Mouse (Mus musculus) left cerebral cortex, postnatal 25 days (tissue): ENCODE data around the gene Nupr1. TPM values are rescaled to one million over a fixed set of nuclear protein-coding genes. Genes with fewer than 3 reads are reported as not detected.

Source experiments
- DNase-seq, 2 experiments: peaks; one replicate each; pipeline ENCODE4 v3.0.0; 2022; ENCODE audit warnings: low spot score in 2 of 2, mixed read lengths in 1 of 2
- intact Hi-C: fragments of 180-260 bp; cut with DNase I; formaldehyde crosslinking; loops from one replicate; pipeline ENCODE4 v1.15.1; 2025
- total RNA-seq, 2 experiments: library from RNA; stranded (reverse); gene quantifications; 2 replicates each; pipeline ENCODE4 v1.2.3; 2021

The Nupr1 gene
- total RNA-seq, result 10 to 100 TPM; 15.7 to 22.1 TPM

GRCm38 (mm10) chr7:126630824-126631518 lies at the start of gene Nupr1:
Gene Nupr1, minus strand, starts transcription at chr7:126630861.
- intact Hi-C loops, result no loop called here
- DNase-seq, result no peak

- intact Hi-C loops, result no loop called here
- DNase-seq, result no peak
Observed at GRCm38 (mm10) chr7:126679683-126680082, 49.0 kb upstream of the Nupr1 start.

GRCm38 (mm10) chr7:126678545-126679341 lies 48.1 kb upstream of the Nupr1 start:
- DNase-seq, result no peak
- intact Hi-C loops, result no loop called here

GRCm38 (mm10) chr7:126676631-126677220 lies 46.1 kb upstream of the Nupr1 start:
- intact Hi-C loops, result no loop called here
- DNase-seq, result no peak

DNA sequence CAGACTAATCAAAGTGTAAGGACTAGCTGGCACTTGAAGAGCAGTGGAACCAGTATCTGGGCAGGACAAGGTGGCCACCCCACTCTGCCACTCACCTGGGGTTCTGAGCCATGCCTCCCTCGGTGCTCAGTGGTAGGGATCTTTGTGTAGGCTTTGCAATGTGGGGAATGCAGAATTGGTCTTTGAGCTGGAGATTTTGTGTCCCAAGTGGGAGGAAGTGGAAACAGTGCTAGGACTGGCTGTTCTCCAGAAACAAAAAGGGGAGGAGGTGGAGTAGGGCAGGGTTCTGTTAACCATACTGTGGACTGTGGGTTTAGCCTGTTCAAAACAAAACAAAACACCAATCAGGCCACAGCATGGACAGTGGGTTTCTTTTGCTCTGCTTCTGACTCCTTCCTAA lies 45.5 kb upstream of the Nupr1 start, which contains the start of gene Sult1a1:
Gene Sult1a1, minus strand, starts transcription at position 226 of the 400 bp plus-strand sequence.
- intact Hi-C loops, result no loop called here
- DNase-seq, result peak in 1 of 2 experiments; percentile 43

DNA sequence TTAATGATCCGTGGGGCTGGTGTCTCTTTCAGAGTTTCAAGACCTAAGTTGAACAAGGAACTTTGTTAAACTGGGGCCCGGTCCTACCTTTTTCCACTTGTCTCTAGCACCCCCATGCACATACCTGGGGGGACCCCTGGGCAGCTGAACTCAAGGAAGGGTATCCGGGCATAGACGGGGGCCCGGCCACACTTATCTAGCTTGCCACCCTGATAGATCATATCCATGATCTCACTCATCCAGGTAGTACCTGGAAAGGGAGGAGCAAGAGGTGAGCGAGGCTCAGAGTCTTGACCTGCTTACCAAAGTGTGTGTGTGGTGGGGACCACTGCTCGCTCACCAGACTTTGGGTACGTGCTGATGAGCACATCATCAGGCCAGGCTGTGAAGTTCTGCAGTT lies 44.4 kb upstream of the Nupr1 start:
- intact Hi-C loops, result no loop called here
- DNase-seq, result no peak

DNA sequence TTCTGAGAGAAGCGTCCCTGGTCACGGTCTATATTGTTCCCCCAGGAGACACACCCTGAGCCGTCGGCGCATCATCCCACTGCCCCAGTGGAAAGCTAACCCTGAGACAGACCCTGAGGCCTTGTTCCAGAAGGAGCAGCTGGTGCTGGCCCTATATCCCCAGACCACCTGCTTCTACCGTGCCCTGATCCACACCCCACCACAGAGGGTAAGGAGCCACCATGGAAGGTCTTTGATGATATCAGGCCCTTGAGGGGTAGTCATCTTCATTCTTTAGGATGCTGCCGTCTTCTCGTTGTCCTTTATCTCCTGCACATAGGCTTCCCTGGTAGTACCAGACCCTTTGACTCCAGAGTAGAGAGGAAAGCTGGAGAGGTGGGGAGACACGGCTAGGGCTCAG lies 41.5 kb upstream of the Nupr1 start:
- DNase-seq, result no peak

DNA sequence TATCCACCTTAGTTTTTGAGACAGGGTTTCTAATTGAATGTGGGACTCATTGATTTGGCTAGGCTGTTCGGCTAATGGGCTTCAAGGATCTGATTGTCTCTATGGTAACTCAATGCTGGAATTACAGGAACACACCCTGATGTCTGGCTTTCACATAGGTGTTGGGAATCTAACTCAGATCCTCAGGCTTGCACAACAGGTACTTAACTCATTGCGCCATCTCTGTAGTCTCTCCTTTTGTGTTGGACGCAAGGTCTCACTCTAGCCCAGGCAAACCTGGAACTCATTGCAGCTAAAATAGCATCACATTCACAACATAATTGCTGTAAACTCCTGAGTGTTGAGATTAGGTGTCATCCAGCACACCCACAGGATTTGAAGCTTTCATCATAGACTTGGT lies 39.5 kb upstream of the Nupr1 start:
- no peak for DNase-seq
- intact Hi-C loops, result no loop called here

More for the DNA sequence above, 41.5 kb upstream of the Nupr1 start:
- intact Hi-C loops, result no loop called here

- DNase-seq, result no peak
- intact Hi-C loops, result no loop called here
Observed at GRCm38 (mm10) chr7:126668452-126668851, 37.8 kb upstream of the Nupr1 start.

DNA sequence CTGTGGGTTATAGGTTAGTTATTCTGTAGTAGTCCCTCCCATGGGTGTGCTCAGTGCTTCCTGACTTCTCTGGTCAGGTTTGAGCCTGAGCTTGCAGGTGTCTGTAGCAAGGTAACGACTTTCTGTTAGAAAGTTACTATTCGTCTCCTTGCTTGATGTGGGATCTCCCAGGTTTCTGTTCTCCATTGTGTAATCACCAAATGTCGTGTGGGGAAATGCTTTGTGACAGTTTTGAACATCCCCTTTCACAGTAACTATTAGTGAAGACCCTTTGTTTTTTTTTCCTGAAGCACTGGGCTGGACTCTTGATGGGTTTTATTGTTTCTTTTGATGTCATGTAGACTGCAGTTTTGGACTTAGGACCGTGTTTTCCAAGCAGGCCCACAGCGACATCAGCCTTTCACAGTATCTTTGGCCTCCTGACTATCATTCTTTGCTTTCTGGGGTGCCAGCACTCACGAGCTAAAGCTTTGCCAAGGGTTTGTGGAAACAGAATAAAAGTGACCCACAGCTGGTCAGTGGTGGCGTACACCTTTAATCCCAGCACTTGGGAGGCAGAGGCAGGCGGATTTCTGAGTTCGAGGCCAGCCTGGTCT lies 36.9 kb upstream of the Nupr1 start:
- intact Hi-C loops, result no loop called here
- DNase-seq, result no peak

DNA sequence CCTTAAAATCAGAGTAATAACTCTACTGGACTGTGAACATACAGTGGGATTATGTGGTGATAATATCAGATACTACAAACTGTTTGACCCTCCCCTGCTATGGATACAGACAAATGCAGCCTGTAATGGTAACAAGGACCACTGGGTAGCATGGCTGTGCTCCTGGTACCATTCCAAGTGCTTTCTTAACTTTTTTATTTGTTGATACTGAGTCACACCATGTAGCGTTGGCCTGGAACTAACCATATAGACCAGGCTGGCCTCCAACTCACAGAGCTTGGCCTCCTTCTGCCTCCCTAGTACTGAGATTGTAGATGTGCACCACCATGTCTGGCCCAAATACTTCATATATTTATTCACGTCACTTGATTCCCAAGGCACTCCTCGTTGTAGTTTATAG lies 34.6 kb upstream of the Nupr1 start:
- intact Hi-C loops, result no loop called here
- DNase-seq, result no peak

DNA sequence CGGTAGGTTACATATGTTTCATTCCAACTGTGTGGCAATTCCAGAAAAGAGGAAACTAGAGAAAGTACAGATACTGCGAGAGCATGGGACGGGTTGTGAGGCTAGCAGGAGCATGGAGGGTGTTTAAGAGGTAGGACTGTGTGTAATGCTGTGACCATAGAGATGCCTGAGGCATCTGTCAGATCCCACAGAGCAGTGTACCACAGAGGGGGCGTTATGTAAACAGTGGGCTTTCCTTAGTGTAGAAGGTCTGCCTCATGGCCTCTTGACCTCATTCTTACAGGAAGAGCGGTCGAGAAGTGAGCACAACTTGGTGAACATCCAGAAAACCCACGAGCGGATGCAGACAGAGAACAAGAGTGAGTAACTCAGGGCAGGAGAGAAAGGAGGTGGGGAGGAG lies 33.0 kb upstream of the Nupr1 start:
- DNase-seq, result no peak
- intact Hi-C loops, result no loop called here

GRCm38 (mm10) chr7:126659771-126660170 lies 29.1 kb upstream of the Nupr1 start:
- intact Hi-C loops, result no loop called here
- DNase-seq, result no peak

DNA sequence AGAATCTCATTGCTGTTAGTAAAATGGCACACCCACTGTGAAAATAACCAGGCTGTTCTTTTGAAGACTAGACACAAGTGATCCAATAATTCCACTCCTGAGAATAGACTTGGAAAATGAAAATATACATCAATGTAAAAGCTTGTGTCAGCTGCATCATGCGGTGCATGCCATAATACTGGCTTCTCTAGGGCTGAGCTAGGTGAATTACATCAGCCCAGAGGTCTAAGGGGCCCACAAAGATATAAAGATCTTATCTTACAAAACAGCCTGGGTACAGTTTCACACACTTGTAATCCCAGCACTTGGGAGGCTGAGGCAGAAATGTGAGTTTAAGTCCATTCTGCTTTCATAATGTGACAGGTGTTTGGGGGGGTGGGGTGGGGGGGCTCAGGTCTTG lies 26.9 kb upstream of the Nupr1 start:
- DNase-seq, result no peak
- intact Hi-C loops, result no loop called here

- intact Hi-C loops, result no loop called here
- DNase-seq, result no peak
Observed at GRCm38 (mm10) chr7:126655695-126656094, 25.0 kb upstream of the Nupr1 start.

- DNase-seq, result no peak
- intact Hi-C loops, result no loop called here
Observed at GRCm38 (mm10) chr7:126653991-126654390, 23.3 kb upstream of the Nupr1 start.

DNA sequence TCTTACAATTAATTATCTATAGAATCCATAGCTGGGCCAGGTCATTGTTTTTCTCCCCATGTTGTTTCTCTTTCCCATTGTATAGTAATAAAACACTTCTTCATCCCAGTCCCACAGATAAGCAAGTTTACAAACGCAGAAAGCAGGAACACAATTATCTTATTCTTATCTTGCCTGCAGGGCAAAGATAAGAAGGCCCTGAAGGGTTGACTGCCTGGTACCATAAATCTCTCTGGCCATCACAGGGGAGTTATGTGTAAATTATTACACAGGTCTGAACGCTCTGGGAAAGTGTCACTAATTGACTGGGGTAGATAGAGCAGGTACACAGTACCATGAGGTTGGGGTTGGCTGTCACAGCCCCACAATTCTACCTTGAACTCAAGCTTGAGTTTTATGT lies 20.2 kb upstream of the Nupr1 start:
- no peak for DNase-seq
- intact Hi-C loops, result no loop called here

DNA sequence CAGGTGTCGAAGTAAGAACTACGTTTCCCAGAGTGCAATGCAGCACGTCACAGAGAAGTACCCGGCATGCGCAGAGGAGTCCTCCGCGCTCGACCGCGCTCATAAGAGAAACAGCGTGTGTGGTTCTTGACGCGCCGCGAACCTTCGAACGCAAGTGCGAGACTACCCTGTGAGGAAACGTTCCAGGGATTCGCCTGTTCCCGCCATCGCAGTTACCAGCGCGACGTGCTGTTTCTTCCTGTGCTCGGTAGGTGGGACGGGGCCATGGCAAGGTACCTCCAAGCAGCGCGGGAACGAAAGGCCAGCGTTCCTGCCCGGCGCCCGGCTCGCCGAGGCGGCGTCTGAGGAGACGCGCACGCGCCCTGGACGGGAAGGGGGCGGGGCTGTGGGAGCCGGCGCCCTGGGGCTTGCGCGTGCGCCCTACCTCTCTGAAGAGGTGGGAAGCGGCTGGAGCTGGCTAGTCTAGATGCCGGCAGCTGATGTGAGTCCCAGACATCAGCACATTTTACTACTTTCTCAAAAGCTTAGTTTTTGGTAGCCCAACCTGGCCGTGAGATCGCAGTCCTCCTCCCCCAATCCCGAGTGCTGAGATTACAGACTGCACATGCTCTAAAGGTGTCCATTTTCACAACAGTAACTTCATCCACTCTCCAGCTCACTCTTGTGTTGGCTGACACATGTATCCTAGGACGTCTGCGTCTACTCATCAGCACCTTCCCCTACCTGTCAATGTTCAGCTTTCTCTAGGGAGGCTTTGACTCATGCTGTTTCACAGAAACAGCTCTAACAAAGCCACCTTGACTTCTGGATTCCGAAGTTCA lies 18.8 kb upstream of the Nupr1 start, which contains the start of gene Sgf29:
Gene Sgf29, plus strand, starts transcription at position 79 of the 821 bp plus-strand sequence.
- intact Hi-C loops, result loop anchor here (5.0 kb wide), 1 partner anchor 108 kb away; the partner anchor contains the start of gene Mapk3
- peak; percentile 95 for DNase-seq

- intact Hi-C loops, result loop anchor here (5.0 kb wide), 1 partner anchor 109 kb away; the partner anchor contains the start of gene Mapk3
- no peak for DNase-seq
Observed at GRCm38 (mm10) chr7:126648486-126648885, 17.8 kb upstream of the Nupr1 start.
